Mouse (Mus musculus): ENCODE data around the gene Supt4a.

The Supt4a gene

DNA sequence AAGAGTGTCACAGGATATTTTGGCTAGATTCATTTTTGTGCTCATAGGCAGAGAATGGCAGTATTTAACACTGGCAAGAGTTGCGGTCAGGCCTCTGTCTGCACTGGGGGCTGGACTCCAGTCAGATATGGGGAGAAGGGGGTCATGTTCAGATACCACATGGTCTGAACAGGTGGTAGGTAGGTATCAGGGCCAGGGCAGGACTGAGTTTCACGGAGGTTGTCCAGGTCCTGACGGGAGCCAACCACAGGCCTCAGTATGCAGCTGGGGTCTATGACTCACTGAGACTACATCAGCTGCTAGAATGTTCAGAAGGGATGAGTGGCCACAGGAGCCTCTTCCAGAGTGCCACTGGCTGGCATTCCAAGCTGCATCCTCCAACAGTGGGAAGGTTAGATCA, 35.0 kb downstream of the Supt4a start:
- no peak for DNase-seq

GRCm38 (mm10) chr11:87778100-87778765, 40.9 kb downstream of the Supt4a start:
- peak; percentile 94 for DNase-seq

- DNase-seq = no peak
Observed at GRCm38 (mm10) chr11:87778915-87779314, 41.6 kb downstream of the Supt4a start.

GRCm38 (mm10) chr11:87779392-87779791, 42.0 kb downstream of the Supt4a start:
- DNase-seq = peak; percentile 46

- DNase-seq = no peak
Observed at GRCm38 (mm10) chr11:87780130-87780529, 42.8 kb downstream of the Supt4a start.

GRCm38 (mm10) chr11:87790088-87790487, 52.7 kb downstream of the Supt4a start:
- no peak for DNase-seq

Data from cerebellum, adult 9-11 months (tissue).